Mouse (Mus musculus): ENCODE measurements around the gene Gm21256. TPM values are rescaled to one million over a fixed set of nuclear protein-coding genes. Genes with fewer than 3 reads are reported as not detected.
"Not testable (repeated sequence)": the region's sequence is repeated elsewhere in the genome, so short reads cannot be mapped to it uniquely, and the experiment has no call there.

Gm21256 gene
- not detected in 2 replicates for polyA plus RNA-seq (2015; fragmentation: Nextera tagmentation; extraction: Ambion mirVana)

- not testable (repeated sequence) for H3K4me3 ChIP-seq (replicated peaks); H3K4me2 ChIP-seq (replicated peaks); ATAC-seq (ENCODE audit: insufficient number of reproducible peaks, low FRiP score, low TSS enrichment, low read depth); H3K4me1 ChIP-seq; H3K9me3 ChIP-seq (replicated peaks); H3K36me3 ChIP-seq; H3K27ac ChIP-seq (replicated peaks); H3K9ac ChIP-seq; H3K27me3 ChIP-seq
- no CpG with 5 or more reads among the region's 7 CpGs for WGBS
Observed at GRCm38 (mm10) chrY:47450660-47451059, at the start of gene Gm21256. TSS of gene Gm21256 (plus strand) at chrY:47450960.

Other genes with a start within 250 kb of the Gm21256 start
- not detected in 2 replicates for gene Gm21170, start 240.1 kb downstream of the Gm21256 start, polyA plus RNA-seq (2015; fragmentation: Nextera tagmentation; extraction: Ambion mirVana)